Mouse (Mus musculus) ES-Bruce4 (cell line): ENCODE results near the gene Slc28a1.

Experiments
- CTCF ChIP-seq: IDR thresholded peaks from one replicate; pipeline ENCODE4 v1.8.1; 2011; ENCODE audit warnings: low read depth, low read length
- EP300 ChIP-seq: IDR thresholded peaks from 2 replicates; pipeline ENCODE4 v1.6.1; 2011; ENCODE audit warnings: low read depth, low read length; ENCODE audit not compliant: insufficient read depth
- POLR2A ChIP-seq: IDR thresholded peaks from one replicate; pipeline ENCODE4 v1.8.1; 2011; ENCODE audit warnings: low read length; ENCODE audit not compliant: insufficient read depth

GRCm38 (mm10) chr7:81100341-81100740 is 14.3 kb upstream of the Slc28a1 start:
- TF ChIP-seq POLR2A (no peak), CTCF (no peak), EP300 (no peak)
